Mouse (Mus musculus) liver, postnatal 0 days (tissue): ENCODE measurements around the gene Ccdc130.

ENCODE experiments used
- CTCF ChIP-seq: sonication (generic); IDR thresholded peaks from 2 replicates; pipeline ENCODE4 v1.5.1; 2016; ENCODE audit warnings: antibody characterized with exemption, low read depth
- EP300 ChIP-seq: IDR thresholded peaks from 2 replicates; pipeline ENCODE4 v1.6.1; 2016; ENCODE audit warnings: antibody characterized with exemption, low read depth, mild to moderate bottlenecking

DNA sequence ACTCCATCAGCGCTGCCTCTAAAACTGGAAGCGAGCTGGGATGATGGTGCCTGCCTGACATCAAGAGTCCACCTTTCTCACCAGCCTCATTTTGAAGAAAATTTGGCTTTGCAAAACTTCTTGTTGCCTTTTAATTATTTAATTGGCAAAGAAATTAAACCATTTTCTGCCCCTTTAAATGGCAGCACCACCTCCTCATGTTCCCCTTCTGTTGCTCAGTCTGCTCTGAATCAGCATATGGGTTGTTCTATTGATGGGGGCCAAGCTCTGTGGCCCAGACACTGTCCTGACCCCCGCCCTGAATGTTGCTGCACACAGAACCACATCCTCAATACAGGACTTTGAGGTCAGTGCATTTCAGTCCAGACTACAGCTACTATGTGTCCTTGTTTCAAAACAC, 3.8 kb upstream of the Ccdc130 start:
- TF ChIP-seq CTCF: no peak
- no peak for TF ChIP-seq EP300
